Mouse (Mus musculus): ENCODE data around the gene Kcna2.

DNA sequence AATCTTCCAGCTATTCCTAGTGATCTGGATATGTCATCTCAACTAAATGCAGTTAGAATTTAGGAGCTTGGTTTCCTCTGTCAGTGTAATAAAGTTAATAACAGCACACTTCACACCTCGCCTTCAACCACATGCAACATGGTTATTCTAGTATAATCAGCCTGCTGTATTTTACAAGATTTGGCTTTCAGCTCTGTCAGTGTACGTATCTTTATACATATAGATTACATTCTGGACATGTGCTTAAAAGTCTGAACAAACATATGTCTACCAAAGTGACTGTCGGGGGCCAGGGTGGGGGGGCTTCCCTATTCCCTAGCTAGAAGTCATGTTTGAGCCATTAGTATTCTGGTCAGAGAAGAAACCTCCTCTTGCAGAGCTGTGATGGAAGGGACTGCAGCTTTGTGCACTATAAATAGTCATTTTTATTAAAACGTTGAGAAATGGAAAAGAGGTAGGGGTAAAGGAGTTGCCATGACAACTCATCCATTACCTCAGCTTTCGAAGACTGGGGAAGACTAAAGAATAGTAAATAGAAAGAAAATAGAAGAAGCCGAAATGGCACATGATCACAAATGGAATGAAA, 35.3 kb upstream of the Kcna2 start:
- TF ChIP-seq CTCF (IDR thresholded peaks at IDR 0.05; ENCODE audit: borderline replicate concordance, control insufficient read depth, extremely low read depth, insufficient read depth, low read length, poor library complexity): no peak
- no peak for TF ChIP-seq POLR2A (IDR thresholded peaks at IDR 0.05; ENCODE audit: control insufficient read depth, extremely low read depth, insufficient read depth, low read length, poor library complexity)
